Mouse (Mus musculus) urinary bladder, adult 2 months (tissue): ENCODE data around the gene Pik3c2a. TPM values are rescaled to one million over a fixed set of nuclear protein-coding genes. Genes with fewer than 3 reads are reported as not detected.
A peak's percentile ranks its signal among the peaks of the same experiment; 100 is the strongest.

Source experiments
- DNase-seq: peaks from one replicate; pipeline ENCODE4 v3.0.0; 2022; ENCODE audit warnings: low spot score
- polyA plus RNA-seq: library from polyadenylated mRNA; depleted of rRNA; stranded (reverse); fragments of >200 nt; gene quantifications from 2 replicates; pipeline ENCODE4 v1.2.3, GENCODE M21; 2012; rRNA removed

Gene Pik3c2a
- polyA plus RNA-seq = 18.5 and 20.0 TPM in 2 replicates

- DNase-seq = peak; percentile 92
Measured at GRCm38 (mm10) chr7:116443004-116443696, at the start of gene Pik3c2a. Pik3c2a (minus strand) TSS chr7:116443449.

- DNase-seq = no peak
Measured at GRCm38 (mm10) chr7:116491113-116491512, 47.9 kb upstream of the Pik3c2a start.

GRCm38 (mm10) chr7:116485062-116485601 is 41.9 kb upstream of the Pik3c2a start:
- DNase-seq = no peak

GRCm38 (mm10) chr7:116484213-116484612 is 41.0 kb upstream of the Pik3c2a start:
- no peak for DNase-seq

GRCm38 (mm10) chr7:116483782-116484181 is 40.5 kb upstream of the Pik3c2a start:
- no peak for DNase-seq

GRCm38 (mm10) chr7:116483106-116483505 is 39.9 kb upstream of the Pik3c2a start:
- no peak for DNase-seq

GRCm38 (mm10) chr7:116476264-116476663 is 33.0 kb upstream of the Pik3c2a start:
- no peak for DNase-seq

GRCm38 (mm10) chr7:116475836-116476235 is 32.6 kb upstream of the Pik3c2a start:
- no peak for DNase-seq

GRCm38 (mm10) chr7:116462114-116462513 is 18.9 kb upstream of the Pik3c2a start:
- no peak for DNase-seq

- DNase-seq = no peak
Measured at GRCm38 (mm10) chr7:116458985-116459441, 15.8 kb upstream of the Pik3c2a start.

- DNase-seq = no peak
Measured at GRCm38 (mm10) chr7:116457391-116457790, 14.1 kb upstream of the Pik3c2a start.

GRCm38 (mm10) chr7:116456964-116457363 is 13.7 kb upstream of the Pik3c2a start:
- DNase-seq = no peak

GRCm38 (mm10) chr7:116446645-116447044 is 3.4 kb upstream of the Pik3c2a start:
- DNase-seq = no peak

GRCm38 (mm10) chr7:116444326-116444809 is 1.1 kb upstream of the Pik3c2a start:
- no peak for DNase-seq

GRCm38 (mm10) chr7:116443697-116444325 is 562 bp upstream of the Pik3c2a start:
- DNase-seq = no peak

- no peak for DNase-seq
Measured at GRCm38 (mm10) chr7:116442226-116442625, 1.0 kb downstream of the Pik3c2a start.

- DNase-seq = no peak
Measured at GRCm38 (mm10) chr7:116441346-116441745, 1.9 kb downstream of the Pik3c2a start.

- no peak for DNase-seq
Measured at GRCm38 (mm10) chr7:116431661-116432060, 11.6 kb downstream of the Pik3c2a start.

- DNase-seq = no peak
Measured at GRCm38 (mm10) chr7:116430926-116431325, 12.3 kb downstream of the Pik3c2a start.

- no peak for DNase-seq
Measured at GRCm38 (mm10) chr7:116427206-116427605, 16.0 kb downstream of the Pik3c2a start.

GRCm38 (mm10) chr7:116425771-116426170 is 17.5 kb downstream of the Pik3c2a start:
- no peak for DNase-seq

GRCm38 (mm10) chr7:116421081-116421480 is 22.2 kb downstream of the Pik3c2a start:
- no peak for DNase-seq

- no peak for DNase-seq
Measured at GRCm38 (mm10) chr7:116409438-116409837, 33.8 kb downstream of the Pik3c2a start.
